Mouse (Mus musculus): ENCODE data around the gene Lingo1.

DNA sequence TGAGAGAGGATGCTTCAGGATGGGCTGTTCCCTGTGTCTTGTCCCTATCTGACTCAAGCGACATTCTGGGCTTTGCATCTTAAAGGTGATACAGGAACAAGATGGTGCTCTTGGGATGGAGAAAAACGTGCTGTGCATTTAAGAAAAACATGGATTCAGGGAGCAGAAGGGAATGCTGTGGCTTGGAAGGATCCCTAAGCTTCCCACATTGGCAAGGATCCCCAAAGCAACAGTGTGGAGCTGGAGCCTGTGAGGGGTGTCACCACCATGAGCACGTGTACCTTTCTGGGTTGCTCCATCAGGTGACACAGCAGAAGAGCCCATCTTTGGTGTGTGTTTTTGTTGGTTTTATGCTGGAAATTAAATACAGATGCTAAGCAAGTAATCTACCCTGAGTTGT, 77.3 kb downstream of the Lingo1 start:
- TF ChIP-seq CTCF (IDR thresholded peaks at IDR 0.05; ENCODE audit: low read depth, low read length) (no peak), POLR2A (IDR thresholded peaks at IDR 0.05; ENCODE audit: borderline replicate concordance, low read depth, low read length) (no peak)

All from bone marrow macrophage, adult 2 months (primary cell).